Mouse (Mus musculus) forebrain, embryonic 16.5 days (tissue): ENCODE data around the gene Trim45. TPM values are rescaled to one million over a fixed set of nuclear protein-coding genes. Genes with fewer than 3 reads are reported as not detected.

Source experiments
- polyA plus RNA-seq: library from polyadenylated mRNA; unstranded; fragments of >200 nt; fragmentation: Nextera tagmentation; extraction: Ambion mirVana; gene quantifications from 2 replicates; pipeline ENCODE4 v1.2.1, GENCODE M21; 2015

Gene Trim45
- polyA plus RNA-seq, 1 experiment from 2014 or later: 9.1 TPM

Other genes starting within 250 kb of the Trim45 start
- 32.8 and 36.7 TPM in 2 replicates for gene Man1a2, start 236.7 kb upstream of the Trim45 start, polyA plus RNA-seq
- gene Vtcn1, start 96.7 kb upstream of the Trim45 start, polyA plus RNA-seq: not detected in 2 replicates
- gene Ttf2, start 47.5 kb downstream of the Trim45 start, polyA plus RNA-seq: 6.2 and 7.1 TPM in 2 replicates
- not detected in 2 replicates for gene Cd101, start 107.4 kb downstream of the Trim45 start, polyA plus RNA-seq
- gene Ptgfrn, start 188.1 kb downstream of the Trim45 start, polyA plus RNA-seq: 3.2 and 3.4 TPM in 2 replicates